Mouse (Mus musculus) cerebellum, adult 2 months (tissue): ENCODE results near the gene Klrb1c.

Experiments used
- CTCF ChIP-seq: fragments of 200-500 bp; IDR thresholded peaks from 2 replicates; pipeline ENCODE4 v1.5.1; 2011; ENCODE audit warnings: low read depth, mild to moderate bottlenecking, control low read depth, low read length, moderate library complexity, borderline replicate concordance; ENCODE audit not compliant: insufficient read depth
- POLR2A ChIP-seq: fragments of 200-500 bp; IDR thresholded peaks from 2 replicates; pipeline ENCODE4 v1.6.1; 2011; ENCODE audit warnings: low read length, control low read depth, borderline replicate concordance; ENCODE audit not compliant: insufficient read depth

DNA sequence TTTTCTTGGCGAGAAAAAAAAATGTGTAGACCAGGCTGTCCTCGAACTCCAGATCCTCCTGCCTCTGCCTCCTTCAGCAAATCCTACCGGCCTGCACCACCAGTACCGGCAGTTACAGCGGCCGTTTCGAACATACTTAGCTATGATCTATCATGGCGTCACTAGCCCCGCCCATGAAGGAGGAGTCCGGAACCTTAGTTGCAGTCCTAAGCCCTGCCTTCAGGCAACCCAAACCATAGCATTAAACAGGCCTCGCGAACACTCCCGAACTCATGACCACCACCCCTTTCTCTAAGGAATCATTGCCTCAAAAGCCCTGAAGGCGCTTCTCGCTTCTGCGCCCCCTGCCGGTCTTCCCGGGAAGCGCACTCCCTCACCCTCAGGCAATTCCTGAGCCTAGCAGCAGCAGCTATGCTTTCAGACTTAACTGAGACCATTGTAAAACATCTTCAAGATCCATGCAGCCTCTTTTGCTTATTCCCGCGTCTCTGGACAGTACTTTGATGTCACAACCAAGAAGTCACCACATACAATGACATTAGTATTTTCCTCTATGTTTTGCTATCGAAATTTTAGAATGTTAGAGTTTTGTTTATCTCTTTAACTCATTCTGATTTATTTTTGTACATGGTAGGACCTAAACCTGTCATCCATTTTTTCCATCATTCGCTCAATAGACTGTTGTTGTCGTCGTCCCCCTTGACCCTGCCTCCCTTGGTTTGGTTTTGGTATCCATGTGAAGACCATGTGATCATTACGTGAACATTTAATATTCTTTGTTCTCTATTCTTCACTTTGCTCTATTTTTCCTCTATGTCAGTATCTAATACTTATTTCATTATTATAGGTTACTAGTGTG lies 14.2 kb upstream of the Klrb1c start:
- TF ChIP-seq POLR2A, result no peak
- TF ChIP-seq CTCF, result peak; percentile 92
